Mouse (Mus musculus) neural tube, embryonic 14.5 days (tissue): ENCODE measurements at regions not wholly inside any gene's neighbourhood (a gene's known extent, or its start where the extent isn't known, plus 50 kb on each side); places are given as distances from the start of the nearest gene placed in this dataset.

Experiments used
- ATAC-seq: fragments of 200-750 bp; cut with Nextera tagmentation; 2 replicates; pipeline ENCODE4 v1.8.0; 2017; ENCODE audit warnings: low read depth, mild to moderate bottlenecking, moderate TSS enrichment, moderate library complexity
- H3K27ac ChIP-seq: fragments of 300-500 bp; sonication (generic); 2 replicates; pipeline ENCODE4 v1.5.1; 2014; ENCODE audit warnings: low read depth, mild to moderate bottlenecking, control low read depth, low read length, moderate library complexity, mixed read lengths
- H3K27me3 ChIP-seq: fragments of 300-500 bp; sonication (generic); 2 replicates; pipeline ENCODE4 v1.6.1; 2014; ENCODE audit warnings: low read length; ENCODE audit not compliant: control insufficient read depth, insufficient read depth
- H3K36me3 ChIP-seq: fragments of 300-500 bp; sonication (generic); 2 replicates; pipeline ENCODE4 v1.6.1; 2014; ENCODE audit warnings: low read length, mixed read lengths; ENCODE audit not compliant: control insufficient read depth, insufficient read depth
- H3K4me1 ChIP-seq: fragments of 300-500 bp; sonication (generic); 2 replicates; pipeline ENCODE4 v1.6.1; 2014; ENCODE audit warnings: low read length; ENCODE audit not compliant: control insufficient read depth, insufficient read depth
- H3K4me2 ChIP-seq: fragments of 300-500 bp; sonication (generic); 2 replicates; pipeline ENCODE4 v1.6.1; 2014; ENCODE audit warnings: mild to moderate bottlenecking, low read depth, low read length, control low read depth
- H3K4me3 ChIP-seq: fragments of 300-500 bp; sonication (generic); 2 replicates; pipeline ENCODE4 v1.5.1; 2014; ENCODE audit warnings: low read depth, low read length, control low read depth, mixed read lengths
- H3K9ac ChIP-seq: fragments of 300-500 bp; sonication (generic); replicated peaks from 2 replicates; pipeline ENCODE4 v1.6.1; 2014; ENCODE audit warnings: low read depth, mild to moderate bottlenecking, control low read depth, low read length, mixed read lengths
- H3K9me3 ChIP-seq: fragments of 300-500 bp; sonication (generic); 2 replicates; pipeline ENCODE4 v1.6.1; 2016; ENCODE audit warnings: low read length; ENCODE audit not compliant: control insufficient read depth
- WGBS: fragments of 180-500 bp; shearing (Covaris S2); extraction: QIAGEN DNeasy Blood & Tissue Kit; methylation state at CpG from one replicate; pipeline ENCODE4 v1.1.7; 2014; 5-methylcytosine and 5-hydroxymethylcytosine counted together

DNA sequence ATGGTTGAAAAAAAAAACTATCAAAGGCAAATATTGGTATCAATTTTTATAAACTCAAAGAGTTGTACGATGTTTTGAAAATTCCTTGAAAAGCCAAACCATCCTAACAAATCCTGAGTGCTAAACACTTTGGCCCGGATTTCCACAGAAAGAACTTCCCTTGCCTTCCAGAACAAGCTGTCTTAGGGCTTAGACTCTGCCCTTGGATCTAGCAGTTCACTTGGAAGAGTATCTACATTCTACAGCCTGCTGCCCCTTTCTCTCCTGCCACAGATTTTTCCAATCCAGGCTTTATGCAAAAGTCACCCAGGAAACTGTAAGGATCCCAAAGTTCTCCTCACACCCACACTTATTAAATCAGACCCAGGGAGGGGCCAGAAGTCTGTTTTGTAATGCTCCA is 57.6 kb upstream of the Gdf10 start:
- WGBS: 91% methylated on average over 2 of the region's 2 CpGs
- no peak for ATAC-seq

GRCm38 (mm10) chr14:33867674-33868073 is 55.7 kb upstream of the Gdf10 start:
- H3K4me2 ChIP-seq: no peak overlapping the region
- ATAC-seq: no peak
- no peak overlapping the region for H3K4me3 ChIP-seq
- H3K4me1 ChIP-seq: no peaks in the 10 kb centered on the region
- 92% methylated on average over 3 of the region's 3 CpGs for WGBS
- no peaks in the 10 kb centered on the region for H3K9me3 ChIP-seq
- no peak overlapping the region for H3K9ac ChIP-seq
- no peaks in the 10 kb centered on the region for H3K36me3 ChIP-seq
- H3K27me3 ChIP-seq: no peaks in the 10 kb centered on the region
- H3K27ac ChIP-seq: no peak overlapping the region

More for the DNA sequence above, 57.6 kb upstream of the Gdf10 start:
- no peak overlapping the region for H3K9ac ChIP-seq
- H3K27ac ChIP-seq: no peak overlapping the region
- no peaks in the 10 kb centered on the region for H3K36me3 ChIP-seq
- H3K4me3 ChIP-seq: no peak overlapping the region
- H3K9me3 ChIP-seq: no peaks in the 10 kb centered on the region
- no peak overlapping the region for H3K4me2 ChIP-seq
- H3K27me3 ChIP-seq: no peaks in the 10 kb centered on the region
- H3K4me1 ChIP-seq: no peaks in the 10 kb centered on the region
